Mouse (Mus musculus) myocyte (in vitro differentiated cells): ENCODE results near the gene Lama2. TPM values are rescaled to one million over a fixed set of nuclear protein-coding genes. Genes with fewer than 3 reads are reported as not detected.

Experiments used
- H3K27me3 ChIP-seq: one replicate; pipeline ENCODE4 v1.6.1; 2011; ENCODE audit not compliant: control insufficient read depth, insufficient read depth, insufficient read length
- H3K36me3 ChIP-seq: one replicate; pipeline ENCODE4 v1.6.1; 2011; ENCODE audit not compliant: control insufficient read depth, insufficient read depth
- H3K4me2 ChIP-seq: one replicate; pipeline ENCODE4 v1.6.1; 2011; ENCODE audit warnings: low read depth, control low read depth
- H3K4me3 ChIP-seq: one replicate; pipeline ENCODE4 v1.5.1; 2011; ENCODE audit warnings: mild to moderate bottlenecking, control low read depth, moderate library complexity
- H3K79me2 ChIP-seq: one replicate; pipeline ENCODE4 v1.6.1; 2011; ENCODE audit not compliant: control insufficient read depth, insufficient read depth
- H3ac ChIP-seq: one replicate; pipeline ENCODE4 v1.6.1; 2011; ENCODE audit not compliant: control insufficient read depth, insufficient read length
- CEBPB ChIP-seq: IDR thresholded peaks from 2 replicates; pipeline ENCODE4 v1.6.1; 2011; ENCODE audit warnings: mild to moderate bottlenecking, moderate library complexity; ENCODE audit not compliant: poor library complexity, insufficient read depth, severe bottlenecking
- E2F4 ChIP-seq: IDR thresholded peaks from one replicate; pipeline ENCODE4 v1.6.1; 2011; ENCODE audit warnings: mild to moderate bottlenecking, control low read depth, moderate library complexity; ENCODE audit not compliant: insufficient read depth
- MAX ChIP-seq: IDR thresholded peaks from one replicate; pipeline ENCODE4 v1.6.1; 2011; ENCODE audit warnings: low read depth, mild to moderate bottlenecking, control low read depth
- MYOD1 ChIP-seq, 3 experiments: IDR thresholded peaks; one replicate each; pipeline ENCODE4 v1.6.1; 2011; ENCODE audit warnings: control low read depth in 2 of 3, low read depth in 2 of 3, mild to moderate bottlenecking in 2 of 3, moderate library complexity in 1 of 3; ENCODE audit not compliant: insufficient read length in 2 of 3, control insufficient read depth in 1 of 3
- MYOG ChIP-seq, 3 experiments: IDR thresholded peaks; one replicate each; pipeline ENCODE4 v1.6.1; 2011; ENCODE audit warnings: control low read depth in 2 of 3, low read depth in 2 of 3, mild to moderate bottlenecking in 2 of 3; ENCODE audit not compliant: insufficient read length in 2 of 3, control insufficient read depth in 1 of 3, insufficient read depth in 1 of 3
- POLR2A ChIP-seq: IDR thresholded peaks from one replicate; pipeline ENCODE4 v1.6.1; 2011; ENCODE audit warnings: low read depth, mild to moderate bottlenecking, control low read depth, moderate library complexity; ENCODE audit not compliant: insufficient read length
- POLR2AphosphoS2 ChIP-seq: IDR thresholded peaks from one replicate; pipeline ENCODE4 v1.6.1; 2011; ENCODE audit warnings: low read depth, control low read depth; ENCODE audit not compliant: insufficient read length
- REST ChIP-seq: IDR thresholded peaks from one replicate; pipeline ENCODE4 v1.6.1; 2011; ENCODE audit warnings: mild to moderate bottlenecking, control low read depth, moderate library complexity; ENCODE audit not compliant: insufficient read depth, insufficient read length
- SRF ChIP-seq: IDR thresholded peaks from one replicate; pipeline ENCODE4 v1.6.1; 2011; ENCODE audit warnings: low read depth; ENCODE audit not compliant: control insufficient read depth, insufficient read length
- TCF12 ChIP-seq: IDR thresholded peaks from one replicate; pipeline ENCODE4 v1.6.1; 2011; ENCODE audit warnings: mild to moderate bottlenecking, control low read depth; ENCODE audit not compliant: poor library complexity, insufficient read depth, severe bottlenecking
- TCF3 ChIP-seq: IDR thresholded peaks from one replicate; pipeline ENCODE4 v1.6.1; 2011; ENCODE audit warnings: low read depth, control low read depth; ENCODE audit not compliant: insufficient read length
- USF1 ChIP-seq: IDR thresholded peaks from one replicate; pipeline ENCODE4 v1.6.1; 2011; ENCODE audit warnings: low read depth, mild to moderate bottlenecking, control low read depth, moderate library complexity
- polyA plus RNA-seq: library from polyadenylated mRNA; unstranded; fragments of >200 nt; fragmentation: generic; extraction: Trizol; gene quantifications from one replicate; pipeline ENCODE4 v1.2.1, GENCODE M21; 2012; ENCODE audit warnings: missing spikeins

Gene Lama2
- polyA plus RNA-seq, 1 experiment, result 15.1 TPM

GRCm38 (mm10) chr10:26983583-26983982, 636.0 kb downstream of the Lama2 start:
- Histone ChIP-seq H3K4me2 (no peak overlapping the region), H3ac (no peak overlapping the region), H3K27me3 (no peaks in the 10 kb centered on the region), H3K36me3 (no peaks in the 10 kb centered on the region), H3K79me2 (no peaks in the 10 kb centered on the region), H3K4me3 (no peak overlapping the region)
- TF ChIP-seq TCF3, result no peak
- TF ChIP-seq TCF12, result no peak
- TF ChIP-seq E2F4, result no peak
- no peak for TF ChIP-seq MYOG (IDR thresholded peaks at IDR 0.05; ENCODE audit: control insufficient read depth in 1 of 3, insufficient read depth in 1 of 3, insufficient read length in 2 of 3, low read depth in 2 of 3)
- no peak for TF ChIP-seq POLR2A
- no peak for TF ChIP-seq MYOD1 (IDR thresholded peaks at IDR 0.05; ENCODE audit: control insufficient read depth in 1 of 3, insufficient read length in 2 of 3, low read depth in 2 of 3)
- no peak for TF ChIP-seq REST
- TF ChIP-seq CEBPB, result no peak

- Histone ChIP-seq H3K27me3 (no peaks in the 10 kb centered on the region), H3ac (no peak overlapping the region), H3K4me2 (no peak overlapping the region), H3K79me2 (no peaks in the 10 kb centered on the region), H3K36me3 (no peaks in the 10 kb centered on the region), H3K4me3 (no peak overlapping the region)
- TF ChIP-seq CEBPB, result no peak
Observed at GRCm38 (mm10) chr10:26982621-26983020, 636.9 kb downstream of the Lama2 start.

- Histone ChIP-seq H3K27me3 (no peaks in the 10 kb centered on the region), H3K4me2 (no peak overlapping the region), H3ac (no peak overlapping the region), H3K4me3 (no peak overlapping the region), H3K79me2 (no peaks in the 10 kb centered on the region), H3K36me3 (no peaks in the 10 kb centered on the region)
- TF ChIP-seq POLR2A, result no peak
- no peak for TF ChIP-seq POLR2AphosphoS2
- no peak for TF ChIP-seq TCF3
- no peak for TF ChIP-seq MAX
- TF ChIP-seq CEBPB, result no peak
- TF ChIP-seq REST, result no peak
- no peak for TF ChIP-seq MYOG (IDR thresholded peaks at IDR 0.05; ENCODE audit: control insufficient read depth in 1 of 3, insufficient read depth in 1 of 3, insufficient read length in 2 of 3, low read depth in 2 of 3)
- TF ChIP-seq MYOD1 (IDR thresholded peaks at IDR 0.05; ENCODE audit: control insufficient read depth in 1 of 3, insufficient read length in 2 of 3, low read depth in 2 of 3), result no peak
- no peak for TF ChIP-seq SRF
- TF ChIP-seq E2F4, result no peak
- no peak for TF ChIP-seq USF1
- no peak for TF ChIP-seq TCF12
Observed at GRCm38 (mm10) chr10:26975372-26975771, 644.2 kb downstream of the Lama2 start.

- H3K36me3 ChIP-seq, result no peaks in the 10 kb centered on the region
- no peaks in the 10 kb centered on the region for H3K27me3 ChIP-seq
- H3ac ChIP-seq, result no peak overlapping the region
- H3K79me2 ChIP-seq, result no peaks in the 10 kb centered on the region
- TF ChIP-seq TCF12, result no peak
- no peak overlapping the region for H3K4me2 ChIP-seq
- no peak overlapping the region for H3K4me3 ChIP-seq
Observed at GRCm38 (mm10) chr10:26974224-26974623, 645.3 kb downstream of the Lama2 start.

- Histone ChIP-seq H3K4me2 (no peak overlapping the region), H3K4me3 (no peak overlapping the region), H3ac (no peak overlapping the region), H3K79me2 (no peaks in the 10 kb centered on the region), H3K36me3 (no peaks in the 10 kb centered on the region), H3K27me3 (no peaks in the 10 kb centered on the region)
- TF ChIP-seq MYOG (IDR thresholded peaks at IDR 0.05; ENCODE audit: control insufficient read depth in 1 of 3, insufficient read depth in 1 of 3, insufficient read length in 2 of 3, low read depth in 2 of 3), result no peak
- TF ChIP-seq TCF3, result no peak
Observed at GRCm38 (mm10) chr10:26973575-26973974, 646.0 kb downstream of the Lama2 start.

- Histone ChIP-seq H3K4me2 (peak overlapping the region; percentile 3), H3ac (no peak overlapping the region), H3K27me3 (no peaks in the 10 kb centered on the region), H3K36me3 (no peaks in the 10 kb centered on the region), H3K79me2 (no peaks in the 10 kb centered on the region), H3K4me3 (no peak overlapping the region)
- TF ChIP-seq SRF (no peak), CEBPB (0 out of 2 replicates have a peak, but pooled peaks have one; percentile 11)
Observed at GRCm38 (mm10) chr10:26958513-26958912, 661.0 kb downstream of the Lama2 start.
